Mouse (Mus musculus) frontal cortex, postnatal 14 days (tissue): ENCODE measurements around the gene Hamp.

Experiments
- DNase-seq, 2 experiments: peaks; one replicate each; pipeline ENCODE4 v3.0.0; 2022; ENCODE audit warnings: low spot score in 2 of 2

Gene Hamp

DNA sequence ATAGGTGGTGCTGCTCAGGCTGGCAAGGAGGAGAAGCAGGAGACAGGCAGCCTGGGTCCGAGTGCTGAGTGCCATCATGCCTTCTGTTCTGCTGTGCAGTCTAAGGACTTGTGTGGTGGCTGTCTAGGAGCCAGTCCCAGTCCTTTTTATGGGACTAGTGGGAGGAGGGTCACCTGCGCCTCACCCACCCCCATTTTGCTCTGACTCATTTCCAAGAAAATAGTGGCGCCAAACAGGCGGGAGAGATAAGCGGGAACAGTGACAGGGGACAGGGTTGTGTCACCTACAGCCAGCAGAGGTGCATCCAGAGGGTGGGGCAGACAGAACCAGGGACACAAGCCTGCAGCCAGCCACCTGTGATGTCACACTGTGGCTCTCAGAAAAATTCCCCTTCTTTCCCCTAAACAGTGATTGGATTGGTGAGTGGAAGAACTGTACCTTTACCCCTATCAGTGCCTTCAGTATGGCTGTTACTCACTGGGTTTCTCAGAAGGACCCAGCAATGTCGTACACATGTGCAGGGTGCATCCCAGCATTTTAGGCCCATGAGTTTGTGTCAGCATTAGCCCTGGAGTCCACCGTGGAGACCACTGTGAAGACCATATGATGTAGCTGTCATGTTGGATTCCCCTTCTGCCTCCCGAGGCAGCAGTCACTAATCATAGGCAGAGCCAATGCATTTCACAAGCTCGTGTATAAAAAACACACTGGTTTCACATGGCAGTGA lies at the start of gene Hamp:
Hamp (minus strand) TSS at position 124 of the 727 bp plus-strand sequence.
- no peak for DNase-seq

DNA sequence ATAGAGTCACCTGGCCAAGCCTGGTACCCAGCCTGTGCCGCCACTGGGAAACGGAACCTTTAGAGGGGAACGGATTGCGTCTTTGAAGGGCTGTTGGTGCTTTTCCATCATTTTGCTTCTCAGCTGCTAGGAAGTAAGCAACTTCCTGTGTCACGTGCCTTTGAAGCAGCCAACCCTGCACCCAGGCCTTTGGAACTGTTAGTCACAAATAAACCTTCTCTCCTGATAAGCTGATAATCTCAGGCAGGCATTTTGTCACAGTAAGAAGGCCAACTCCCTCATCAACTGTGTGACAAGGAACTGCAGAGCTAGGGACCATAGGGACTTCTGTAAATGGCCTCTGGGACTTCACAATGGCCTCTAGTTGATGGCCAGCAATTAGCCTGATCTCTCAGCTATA lies 48.3 kb upstream of the Hamp start:
- DNase-seq: no peak

DNA sequence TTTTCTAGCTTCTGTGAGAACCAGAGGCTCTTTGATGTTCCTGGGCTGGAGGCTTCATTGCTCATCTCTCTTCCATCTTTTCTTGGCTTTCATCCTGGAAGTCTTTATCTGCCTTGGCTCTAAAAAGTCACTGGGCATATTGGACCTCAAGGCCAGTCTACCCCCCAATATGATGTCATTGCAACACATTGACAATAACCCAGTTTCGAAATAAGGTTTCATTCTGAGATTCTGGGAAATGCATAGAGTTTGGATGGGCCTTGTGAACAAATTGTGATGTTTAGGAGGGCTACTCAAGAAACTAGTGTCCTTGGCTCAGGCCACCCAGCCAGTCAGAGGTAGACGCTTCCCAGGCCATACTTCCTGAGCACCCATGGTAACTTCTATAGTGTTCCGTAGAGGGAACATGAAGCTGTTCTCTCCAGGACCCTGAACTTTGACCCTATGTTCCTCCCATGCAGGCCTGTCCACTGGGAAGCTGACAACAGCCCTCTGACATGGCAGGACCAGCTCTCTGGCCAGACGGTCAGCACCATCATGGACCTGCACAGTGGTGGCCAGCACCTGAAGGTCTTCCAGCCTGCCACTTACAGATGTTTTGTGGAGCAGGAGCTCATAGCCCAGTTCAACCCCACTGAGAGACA lies 44.8 kb upstream of the Hamp start:
- no peak for DNase-seq

DNA sequence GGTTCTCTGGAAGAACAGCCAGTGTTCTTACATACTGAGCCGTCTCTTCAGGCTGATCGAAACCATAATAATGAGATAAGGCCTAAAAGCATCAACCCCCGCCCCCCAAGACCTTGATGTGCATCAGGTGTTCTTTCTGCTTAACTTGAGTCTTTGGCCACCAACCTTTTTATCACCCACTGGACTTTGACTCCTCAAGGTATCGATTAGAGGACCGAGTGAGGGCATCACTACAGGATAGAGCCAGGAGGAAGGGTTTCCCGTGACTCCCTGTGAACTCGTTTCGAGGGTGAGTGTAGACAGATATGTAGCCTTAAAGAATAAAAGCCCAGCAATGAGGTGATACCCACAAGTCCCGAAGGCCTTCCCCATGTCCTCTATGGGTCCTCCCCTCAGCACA lies 41.5 kb upstream of the Hamp start:
- DNase-seq: no peak

DNA sequence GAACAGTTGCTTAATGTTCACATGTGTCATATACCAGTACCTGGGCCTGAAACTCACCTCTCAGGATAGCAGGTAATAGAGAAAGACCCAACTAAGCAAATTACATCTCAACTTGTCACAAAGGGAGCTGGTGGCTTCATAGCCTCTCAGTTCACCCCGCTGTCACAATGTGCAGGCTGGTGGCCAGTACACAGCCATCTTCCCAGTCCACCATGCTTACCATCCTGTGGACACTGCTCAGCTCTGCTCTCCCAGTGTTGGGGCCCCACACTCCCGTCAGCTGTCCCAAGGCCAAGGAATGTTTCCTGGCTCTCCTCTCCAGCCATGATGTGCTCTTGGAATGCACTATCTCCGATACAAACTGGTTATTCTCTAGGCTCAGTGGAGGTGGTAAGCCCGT lies 37.9 kb upstream of the Hamp start:
- no peak for DNase-seq

DNA sequence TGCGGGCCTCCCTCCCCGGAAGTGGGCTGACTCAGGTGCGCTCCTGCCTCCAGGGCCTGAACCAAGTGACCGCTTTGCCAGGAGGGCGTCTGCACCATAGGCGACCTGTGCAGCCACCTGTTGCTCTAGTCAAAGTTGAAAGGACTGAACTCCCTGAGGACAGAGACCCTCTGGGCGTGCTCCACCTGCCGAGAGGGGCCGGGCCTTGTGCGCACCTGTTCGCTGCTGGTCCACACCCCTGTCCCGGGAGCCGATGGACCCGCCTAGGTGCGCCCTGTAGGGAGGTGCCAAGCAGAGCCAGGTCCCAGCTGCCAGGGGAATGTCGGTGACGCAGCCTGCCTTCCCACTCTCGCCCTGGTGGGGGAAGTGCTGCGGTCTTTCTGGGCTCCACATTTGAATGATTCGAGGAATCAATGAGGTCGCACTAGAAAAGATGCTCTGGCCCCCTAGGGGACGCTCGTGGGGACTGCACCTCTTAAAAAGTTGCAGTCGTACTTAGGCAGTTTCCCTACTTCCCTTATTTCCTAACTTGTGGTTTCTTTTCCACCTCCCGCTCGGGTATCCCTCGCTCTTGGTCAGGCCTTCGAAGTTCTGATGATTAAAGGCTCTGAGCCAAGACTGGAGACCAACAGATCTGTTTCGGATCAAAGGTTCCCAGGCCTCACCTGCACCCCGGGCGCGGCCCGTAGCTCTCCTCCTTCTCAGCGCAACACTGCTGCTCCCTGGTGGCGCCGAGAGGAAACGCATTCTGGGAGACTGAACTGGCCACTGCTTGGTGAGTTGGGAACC lies 29.9 kb upstream of the Hamp start, which contains the start of gene Fam187b:
Fam187b (plus strand) TSS at position 290 of the 789 bp plus-strand sequence.
- DNase-seq: peak; percentile 71 to 72

DNA sequence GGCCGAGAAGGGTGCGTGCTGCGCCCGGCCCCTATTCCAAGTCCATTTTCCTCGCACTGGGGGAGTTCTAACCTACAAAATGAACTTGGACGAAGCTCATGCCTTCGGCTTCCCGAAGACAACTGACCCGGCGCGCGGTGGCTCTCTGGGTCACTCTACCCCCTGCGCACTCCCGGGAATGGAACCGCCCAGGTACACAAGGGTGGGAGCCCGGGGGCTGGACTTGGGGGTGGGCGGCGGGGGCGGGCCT lies 29.3 kb upstream of the Hamp start, which contains the start of gene Lsr:
Lsr (minus strand) TSS at position 214 of the 250 bp plus-strand sequence.
- DNase-seq: no peak

DNA sequence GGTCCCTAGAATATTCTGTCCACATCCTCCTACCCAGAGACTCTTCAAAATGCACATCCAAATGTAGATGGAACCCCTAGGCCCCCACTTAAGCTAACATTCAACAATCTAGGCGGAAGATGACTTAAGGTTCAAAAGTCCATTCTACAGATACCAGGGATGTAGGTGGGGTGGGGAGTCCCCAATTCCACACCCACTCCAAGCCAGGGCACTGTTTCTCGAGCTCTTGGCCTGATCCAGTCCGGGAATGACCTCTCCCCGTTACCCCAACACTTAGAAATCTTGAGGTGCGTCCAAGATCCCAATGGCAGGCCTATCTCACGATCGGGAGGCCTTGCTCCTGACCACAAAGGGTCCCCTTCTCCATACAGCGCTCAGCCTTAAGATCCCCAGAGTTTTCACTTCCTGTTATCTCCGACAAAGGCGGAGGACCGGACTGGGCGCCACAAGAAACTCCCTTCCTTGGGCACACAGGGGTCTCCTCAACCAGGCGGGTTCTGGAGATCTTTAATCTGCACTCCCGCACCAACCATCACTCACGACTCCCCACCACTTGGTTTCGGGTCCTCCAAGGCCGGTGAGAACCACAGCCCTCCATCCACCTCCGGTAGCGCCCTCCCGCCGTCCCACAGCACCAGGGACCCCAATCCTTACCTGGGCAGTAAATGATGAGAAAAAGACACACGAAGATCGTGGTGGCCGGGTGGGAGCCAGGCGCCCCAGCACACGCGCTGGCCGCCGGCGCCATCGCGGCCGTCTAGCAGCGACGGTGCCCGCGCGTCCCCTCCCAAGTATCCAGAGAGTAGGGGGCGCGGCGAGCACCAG lies 28.8 kb upstream of the Hamp start:
- no peak for DNase-seq

DNA sequence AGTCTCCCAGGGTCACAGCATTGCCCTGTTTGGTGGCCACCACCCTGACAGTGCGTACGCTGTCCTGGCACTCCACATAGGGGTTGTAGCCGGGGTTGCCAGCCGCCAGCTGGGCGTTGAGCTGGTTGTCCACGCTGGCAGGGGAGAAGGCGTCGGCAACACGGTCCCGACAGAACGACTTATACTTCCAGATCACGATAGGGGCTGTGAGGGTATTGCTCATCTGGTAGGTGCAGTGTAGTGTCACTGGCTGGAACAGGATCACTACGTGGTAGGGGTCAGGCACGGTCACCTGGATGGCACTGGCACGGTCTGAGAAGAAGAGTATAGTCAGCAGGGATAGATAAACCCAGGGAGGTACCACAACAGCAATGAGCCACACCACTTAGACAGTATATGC lies 28.1 kb upstream of the Hamp start:
- DNase-seq: no peak

DNA sequence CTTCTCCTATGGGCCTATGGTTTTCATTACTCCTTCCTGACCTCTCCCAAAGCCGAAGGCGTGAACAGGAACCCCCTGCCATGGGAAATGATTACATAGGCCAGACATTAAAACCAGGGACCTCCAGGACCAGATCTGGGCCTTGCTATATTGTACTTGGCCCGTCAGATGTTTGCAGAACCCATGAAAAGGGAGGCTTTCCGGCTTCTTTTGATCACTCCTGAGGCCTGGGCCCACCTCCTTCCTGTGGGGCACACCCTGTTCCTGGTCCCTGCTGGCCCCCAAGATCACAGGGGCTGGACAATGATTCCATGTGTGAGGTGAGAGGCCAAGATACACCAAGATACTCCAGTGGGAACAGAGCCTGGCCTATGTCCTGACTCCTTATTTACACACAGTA lies 25.3 kb upstream of the Hamp start:
- no peak for DNase-seq

DNA sequence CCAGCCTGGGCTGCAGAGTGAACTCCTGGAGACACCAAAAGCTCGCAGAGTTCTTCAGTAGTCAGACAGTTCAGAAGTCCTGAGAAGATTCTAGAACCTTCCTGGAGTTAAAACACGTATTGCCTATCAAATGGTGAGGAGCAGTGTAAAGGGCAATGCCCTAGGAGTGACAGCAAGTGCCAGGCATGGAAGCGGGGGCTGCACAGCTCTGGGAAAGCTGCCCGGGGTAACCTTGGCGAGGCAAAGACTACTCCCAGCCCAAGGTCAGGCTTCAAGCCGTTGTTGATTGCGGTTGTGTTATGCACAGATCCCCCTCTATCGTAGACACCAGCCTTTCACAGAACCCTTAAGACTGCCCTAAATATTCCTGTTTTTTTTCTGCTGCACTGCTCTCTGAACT lies 24.8 kb upstream of the Hamp start:
- no peak for DNase-seq

DNA sequence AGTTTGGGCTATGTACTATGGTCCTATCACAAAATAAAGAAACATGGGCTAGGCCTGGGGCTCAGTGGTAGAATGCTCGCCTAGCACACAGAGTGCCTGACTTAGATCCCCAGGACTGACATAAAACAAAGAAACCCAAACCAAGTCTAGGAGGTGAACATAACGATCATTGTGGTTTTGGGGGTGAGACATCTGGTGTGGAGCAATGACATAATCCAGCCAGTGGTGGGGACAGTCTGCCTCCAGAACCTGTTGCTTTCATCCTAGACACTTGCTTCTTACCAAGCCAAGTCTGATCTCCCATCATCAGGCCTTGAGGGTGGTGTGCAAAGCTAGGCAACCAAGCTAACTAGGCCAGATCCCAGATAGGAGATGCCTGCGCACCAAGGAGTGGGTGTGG lies 22.8 kb upstream of the Hamp start:
- DNase-seq: no peak

DNA sequence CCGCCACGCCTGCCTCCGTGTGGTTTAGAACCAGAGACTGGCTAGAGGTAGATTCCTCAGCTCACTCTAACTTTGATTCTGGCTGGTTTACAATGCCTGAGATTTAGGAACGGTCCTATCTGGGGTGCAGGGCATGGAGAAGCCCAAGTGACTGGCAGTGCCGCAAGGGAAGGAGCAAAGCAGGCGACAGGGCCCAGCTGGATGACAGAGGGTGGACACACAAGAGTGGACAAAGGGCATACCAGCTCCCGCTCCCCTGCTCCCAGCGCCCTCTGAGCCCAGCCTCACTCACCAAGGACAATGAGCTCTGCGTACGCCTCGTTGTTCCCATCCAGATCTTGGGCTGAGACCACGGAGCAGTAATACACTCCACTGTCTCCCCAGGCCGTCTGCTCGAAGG lies 21.8 kb upstream of the Hamp start:
- DNase-seq: no peak

DNA sequence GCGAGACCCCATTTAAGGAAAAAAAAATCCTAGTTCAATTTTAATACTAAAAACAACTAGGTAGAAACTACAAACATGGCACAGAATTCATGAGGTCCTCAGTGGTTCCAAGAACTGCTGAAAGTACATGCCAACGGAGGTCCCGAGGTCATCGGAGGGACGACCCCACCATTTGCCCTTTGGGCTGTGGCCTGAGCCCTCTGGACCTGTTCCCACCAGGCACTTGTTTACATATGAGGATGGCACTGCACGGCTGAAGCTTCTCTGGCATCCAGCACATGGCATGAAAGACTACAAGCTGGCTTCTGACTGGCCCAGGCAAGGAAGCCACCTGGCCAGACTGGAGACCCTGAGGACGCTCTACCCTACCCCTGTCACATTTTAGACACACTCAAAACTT lies 20.5 kb upstream of the Hamp start:
- DNase-seq: no peak

DNA sequence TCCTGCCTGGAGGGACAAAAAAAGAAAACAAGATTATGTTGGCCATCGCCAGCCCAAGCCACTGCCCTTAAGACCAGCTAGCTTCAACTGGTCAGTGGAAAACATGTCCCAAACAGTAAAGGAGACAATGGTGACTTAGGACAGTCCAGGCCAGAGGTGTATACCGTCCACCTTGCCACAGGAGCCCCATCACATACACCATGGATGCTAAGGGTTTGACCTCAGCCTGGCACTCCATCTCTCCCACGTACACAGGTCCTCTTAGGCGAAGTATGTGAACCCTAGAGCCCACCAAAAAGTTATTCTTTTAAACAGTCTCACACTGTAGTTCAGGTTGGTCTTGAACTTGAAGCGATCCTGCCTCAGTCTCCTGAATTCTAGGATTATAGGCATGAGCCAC lies 19.0 kb upstream of the Hamp start:
- DNase-seq: no peak

DNA sequence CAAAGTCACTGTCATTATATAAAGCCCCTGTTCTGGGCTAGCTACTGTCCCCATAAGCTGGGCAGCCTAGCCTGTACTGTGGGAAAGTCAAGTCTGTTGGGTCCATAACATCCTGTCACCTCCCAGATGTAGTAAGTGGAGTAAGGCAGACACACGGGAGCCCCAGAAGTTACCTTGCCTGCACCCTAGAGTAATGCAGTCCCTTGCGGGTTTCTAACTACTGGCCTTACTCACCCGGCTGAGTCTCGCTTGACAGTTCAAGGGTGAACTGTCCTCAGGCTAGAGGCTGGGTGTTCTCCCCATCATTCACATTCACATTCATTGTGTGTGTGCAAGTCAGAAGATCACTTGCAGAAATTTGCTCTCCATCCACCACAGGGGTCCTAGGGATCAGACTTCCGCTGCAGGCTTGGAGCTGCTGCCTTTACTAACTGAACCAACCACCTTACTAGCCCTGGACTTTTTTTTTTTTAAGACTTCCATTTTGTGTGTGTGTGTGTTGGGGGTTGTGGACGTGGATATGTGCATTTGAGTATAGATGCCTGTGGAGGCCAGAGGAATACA lies 16.0 kb upstream of the Hamp start:
- DNase-seq: no peak

DNA sequence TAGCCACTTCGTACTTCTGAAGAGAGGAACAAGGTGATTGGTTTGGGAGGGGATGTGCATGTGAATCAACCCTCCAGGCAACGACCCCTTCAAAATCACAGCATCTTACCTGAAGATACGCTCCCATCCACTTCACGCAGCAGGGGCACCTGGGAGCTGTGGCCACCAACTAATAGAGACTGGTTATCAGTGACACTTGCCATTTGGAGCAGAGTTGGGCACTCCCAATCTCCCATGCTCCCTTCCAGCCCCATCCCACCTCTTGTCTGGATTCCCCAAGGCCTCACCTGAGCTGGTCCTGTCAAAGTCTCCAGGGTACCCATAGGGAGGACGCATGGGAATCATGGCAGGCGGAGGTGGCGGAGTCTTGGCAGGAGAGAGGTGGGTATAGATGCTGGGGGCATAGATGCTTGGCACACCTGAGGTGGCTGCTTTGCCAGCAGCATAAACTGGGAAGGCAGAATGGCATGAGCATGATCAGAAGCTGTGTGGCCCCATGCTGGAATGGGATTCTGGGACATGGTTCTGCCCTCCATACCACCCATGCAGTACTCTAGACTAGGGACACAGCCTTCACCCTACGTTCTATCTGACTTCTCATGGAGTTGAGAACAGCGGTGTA lies 15.1 kb upstream of the Hamp start:
- no peak for DNase-seq

DNA sequence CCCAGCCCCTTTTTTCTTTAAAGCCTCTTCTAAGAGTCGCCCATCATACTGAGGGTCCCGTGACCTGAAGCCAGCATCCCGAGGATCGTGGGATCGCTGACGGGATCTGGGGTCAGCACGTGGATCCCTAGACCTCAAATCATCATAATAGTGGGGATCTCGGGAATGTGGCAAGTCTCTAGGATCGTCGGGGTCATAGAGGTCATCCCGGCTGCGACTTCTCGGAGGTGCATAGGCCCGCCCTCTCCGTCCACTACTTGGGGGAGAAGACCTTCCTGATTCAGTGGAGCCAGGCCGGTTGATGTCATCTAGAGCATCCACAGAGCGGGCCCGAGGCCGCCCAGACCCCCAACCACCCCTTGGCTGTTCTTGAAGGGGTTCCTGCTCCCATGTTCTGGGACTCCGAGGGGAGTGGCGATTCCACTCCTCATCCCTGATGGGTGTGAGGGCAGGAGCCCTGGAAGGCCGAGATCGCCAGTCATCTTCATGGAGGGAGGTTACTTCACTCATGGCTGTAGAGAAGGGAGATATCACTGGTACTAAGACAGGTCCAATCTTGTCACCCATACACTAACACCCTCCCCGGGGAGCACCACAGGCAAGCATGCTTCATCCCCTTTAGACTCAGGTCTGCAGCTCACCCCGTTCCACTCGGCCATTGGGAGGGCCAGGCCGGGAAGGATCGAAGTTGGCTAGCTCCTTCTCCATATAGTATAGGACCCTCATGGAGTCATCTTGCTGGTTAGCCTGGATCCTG lies 14.5 kb upstream of the Hamp start:
- no peak for DNase-seq

DNA sequence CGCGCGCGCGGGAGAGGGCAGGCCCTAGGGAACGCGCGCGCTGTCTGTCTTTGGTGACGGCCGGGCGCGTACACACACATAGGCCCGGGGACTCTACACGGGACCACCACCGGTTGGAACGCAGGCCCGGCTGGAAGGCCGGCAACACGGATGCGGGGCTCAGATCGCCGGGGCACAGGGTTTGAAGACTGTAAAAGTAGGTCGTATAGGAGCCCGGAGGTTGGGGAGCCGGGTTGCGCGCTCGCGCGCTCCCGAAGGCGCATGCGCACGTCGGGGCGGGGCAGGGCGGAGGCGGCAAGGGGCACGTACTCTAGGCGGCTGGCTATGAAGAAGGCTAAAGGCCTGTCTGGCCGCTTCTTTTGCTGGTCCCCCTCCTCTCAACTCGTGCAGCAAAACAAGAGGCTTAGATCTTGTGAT lies 13.5 kb upstream of the Hamp start:
- DNase-seq: peak; percentile 85 to 87

DNA sequence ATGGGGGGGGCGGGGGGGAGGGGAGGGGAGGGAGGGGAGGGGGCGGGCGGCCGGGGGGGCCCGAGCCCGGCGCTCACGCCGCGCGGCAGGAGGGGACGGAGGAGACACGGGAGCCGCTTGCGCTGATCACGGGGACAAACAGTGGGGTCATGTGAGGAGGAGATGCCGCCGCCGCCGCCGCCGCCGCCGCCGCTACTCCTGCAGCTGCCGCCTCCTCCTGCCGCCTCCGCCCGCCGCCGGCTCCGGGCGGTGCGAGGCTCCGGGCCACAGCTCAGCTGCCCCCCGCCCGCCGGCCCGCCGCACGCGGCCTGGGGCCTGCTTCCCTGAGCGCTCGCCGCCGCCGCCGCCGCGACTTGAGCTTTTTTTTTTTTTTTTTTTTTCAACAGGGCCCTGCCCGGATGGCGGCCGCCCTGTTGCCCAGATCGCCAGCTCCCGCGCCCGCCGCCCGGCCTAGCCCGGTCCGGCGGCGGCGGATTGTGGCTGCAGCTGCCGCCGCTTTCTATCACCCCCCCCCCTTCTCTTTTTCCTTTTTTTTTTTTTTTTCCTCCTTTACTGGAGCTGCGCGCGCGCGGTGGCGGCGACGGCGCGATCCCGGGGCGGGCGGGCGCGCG lies 13.0 kb upstream of the Hamp start, which contains the start of gene Usf2:
Usf2 (minus strand) TSS at position 48 of the 611 bp plus-strand sequence.
- peak; percentile 64 for DNase-seq
